Comparison of ENCODE assay signal across 12 mouse cellular contexts in genomic region chr9:95599399-95599798, GRCm38 (mm10). TPM values are rescaled to one million over a fixed set of nuclear protein-coding genes. Genes with fewer than 3 reads are reported as not detected.
A peak's percentile ranks its signal among the peaks of the same experiment; 100 is the strongest.
DNase-seq lines count a peak whose midpoint lies in the region; ATAC-seq and TF ChIP-seq lines count a peak whose summit lies in the region.
"Had no signal": no experiment of that assay in that cellular context is flagged by ENCODE, and none has a peak within 500 bp of the region (broad histone marks: within the 10 kb centered on the region; RNA-seq: fewer than 3 reads in every experiment).

No protein-coding gene starts in this region.

- intact Hi-C loops in left cerebral cortex, adult 2 months (cut with DNase I) = no loop called here

- H3K27ac ChIP-seq in left cerebral cortex, adult 2 months = no peak overlapping the region
- H3K27ac ChIP-seq: intestine, embryonic 15.5 days; limb, embryonic 15.5 days; midbrain, embryonic 10.5 days had no signal

- H3K4me1 ChIP-seq in E14TG2a.4 (replicated peaks; ENCODE audit: low read depth, low read length) = peaks cover 9% of the 10 kb centered on the region
- H3K4me1 ChIP-seq: limb, embryonic 15.5 days; midbrain, embryonic 10.5 days had no signal

- no peak for ATAC-seq in CD4-positive, CD25-positive, alpha-beta regulatory T cell, adult 4 months
- ATAC-seq: intestine, embryonic 15.5 days had no signal

- DNase-seq in CD4-positive, CD25-positive, alpha-beta regulatory T cell, adult 2 months (ENCODE audit: low read depth, low spot score) = peak; percentile 7
- no peak for DNase-seq in left cerebral cortex, adult 2 months (ENCODE audit: extremely low spot score in 1 of 2, low spot score in 2 of 2)
- DNase-seq in left cerebral cortex, adult 18-20 months (ENCODE audit: low spot score in 2 of 2) = no peak
- peak; percentile 18 for DNase-seq in induced T-regulatory cell, adult 2 months (ENCODE audit: low read depth)
- DNase-seq in neural tube, embryonic 10.5 days (ENCODE audit: extremely low spot score, low spot score) = no peak
- DNase-seq in gastrocnemius, adult 18-20 months (ENCODE audit: low spot score) = no peak
- DNase-seq: heart, postnatal 10 days had no signal

- peaks cover 29% of the 10 kb centered on the region for H3K27me3 ChIP-seq in E14TG2a.4 (ENCODE audit: insufficient read depth, low read length)
- H3K27me3 ChIP-seq: intestine, embryonic 15.5 days; limb, embryonic 15.5 days had no signal

- no peaks in the 10 kb centered on the region for H3K36me3 ChIP-seq in E14TG2a.4 (ENCODE audit: insufficient read depth, low read length)
- H3K36me3 ChIP-seq: intestine, embryonic 15.5 days; limb, embryonic 15.5 days; midbrain, embryonic 10.5 days had no signal

- H3K4me3 ChIP-seq in left cerebral cortex, adult 2 months = no peak overlapping the region
- H3K4me3 ChIP-seq in E14TG2a.4 (replicated peaks; ENCODE audit: low read length) = no peak overlapping the region
- H3K4me3 ChIP-seq: intestine, embryonic 15.5 days; limb, embryonic 15.5 days; midbrain, embryonic 10.5 days had no signal

- peak; percentile 35 for TF ChIP-seq CTCF in left cerebral cortex, adult 2 months (IDR thresholded peaks at IDR 0.05)
- TF ChIP-seq CTCF in E14TG2a.4 (conservative IDR thresholded peaks at IDR 0.05; ENCODE audit: low read length) = peak; percentile 87

- no peaks in the 10 kb centered on the region for H3K9me3 ChIP-seq in E14TG2a.4 (ENCODE audit: low read length)
- H3K9me3 ChIP-seq: intestine, embryonic 15.5 days; limb, embryonic 15.5 days; midbrain, embryonic 10.5 days had no signal

RNA-seq across cellular contexts. Expression of gene Pcolce2, which starts 38.0 kb away (rescaled TPM):
- polyA plus RNA-seq in CD4-positive, CD25-positive, alpha-beta regulatory T cell, adult 4 months (2017; shearing (Covaris generic)) = under 1 TPM in 1 of 2 experiments, not detected in 1; 0.32 TPM
- 1 to 10 TPM; 1.4 to 2.1 TPM for total RNA-seq in left cerebral cortex, adult 2 months (2021)
- total RNA-seq in left cerebral cortex, adult 18-20 months (2021) = 1 to 10 TPM; 2.1 to 3.5 TPM
- 10 to 100 TPM in 1 of 2 experiments, 1 to 10 TPM in 1; 7.6 to 10.6 TPM for total RNA-seq in gastrocnemius, adult 18-20 months (2021)

RNA-seq across cellular contexts. Expression of gene Paqr9, which starts 39.9 kb away (rescaled TPM):
- under 1 TPM in 1 of 2 experiments, not detected in 1; 0.05 TPM for polyA plus RNA-seq in CD4-positive, CD25-positive, alpha-beta regulatory T cell, adult 4 months (2017; shearing (Covaris generic))
- total RNA-seq in left cerebral cortex, adult 2 months (2021) = 10 to 100 TPM; 35.8 to 36.2 TPM
- 10 to 100 TPM; 31.8 to 32.1 TPM for total RNA-seq in left cerebral cortex, adult 18-20 months (2021)
- 1 to 10 TPM; 2.0 to 3.2 TPM for total RNA-seq in gastrocnemius, adult 18-20 months (2021)

Comparison
In these comparisons a context has a peak if more than half of its experiments do, and no peak if none do; other contexts are left out.
1. DNase-seq: peak in CD4-positive, CD25-positive, alpha-beta regulatory T cell, adult 2 months (single experiment) and induced T-regulatory cell, adult 2 months (single experiment); none in left cerebral cortex, adult 2 months (0 of 2), left cerebral cortex, adult 18-20 months (0 of 2), neural tube, embryonic 10.5 days (single experiment) and gastrocnemius, adult 18-20 months (single experiment).
2. RNA of gene Paqr9, which starts 39.9 kb away (total RNA-seq): 35.8 to 36.2 TPM in left cerebral cortex, adult 2 months and 31.8 to 32.1 TPM in left cerebral cortex, adult 18-20 months; 2.0 to 3.2 TPM in gastrocnemius, adult 18-20 months; every median in the first group is over 4 times any median in the second.